Mouse (Mus musculus) hindbrain, embryonic 16.5 days (tissue): ENCODE results near the gene Hmgb1. TPM values are rescaled to one million over a fixed set of nuclear protein-coding genes. Genes with fewer than 3 reads are reported as not detected.

Experiments used
- ATAC-seq: fragments of 200-750 bp; cut with Nextera tagmentation; 2 replicates; pipeline ENCODE4 v1.8.0; 2017; ENCODE audit warnings: moderate TSS enrichment, moderate library complexity
- H3K27ac ChIP-seq: fragments of 300-500 bp; sonication (generic); 2 replicates; pipeline ENCODE4 v1.5.1; 2014; ENCODE audit warnings: low read depth, mild to moderate bottlenecking, control low read depth, low read length, moderate library complexity
- H3K27me3 ChIP-seq: fragments of 300-500 bp; sonication (generic); replicated peaks from 2 replicates; pipeline ENCODE4 v1.6.1; 2014; ENCODE audit warnings: low read length; ENCODE audit not compliant: control insufficient read depth, insufficient read depth
- H3K36me3 ChIP-seq: fragments of 300-500 bp; sonication (generic); 2 replicates; pipeline ENCODE4 v1.6.1; 2014; ENCODE audit warnings: mild to moderate bottlenecking, low read length, moderate library complexity, mixed read lengths; ENCODE audit not compliant: control insufficient read depth, insufficient read depth
- H3K4me1 ChIP-seq: fragments of 300-500 bp; sonication (generic); 2 replicates; pipeline ENCODE4 v1.6.1; 2014; ENCODE audit warnings: low read depth, low read length; ENCODE audit not compliant: control insufficient read depth, insufficient read depth
- H3K4me2 ChIP-seq: fragments of 300-500 bp; sonication (generic); 2 replicates; pipeline ENCODE4 v1.6.1; 2014; ENCODE audit warnings: mild to moderate bottlenecking, low read length, control low read depth, moderate library complexity
- H3K4me3 ChIP-seq: fragments of 300-500 bp; sonication (generic); 2 replicates; pipeline ENCODE4 v1.5.1; 2014; ENCODE audit warnings: mild to moderate bottlenecking, low read length, control low read depth, moderate library complexity
- H3K9ac ChIP-seq: fragments of 300-500 bp; sonication (generic); 2 replicates; pipeline ENCODE4 v1.6.1; 2014; ENCODE audit warnings: low read depth, mild to moderate bottlenecking, control low read depth, low read length, moderate library complexity
- H3K9me3 ChIP-seq: fragments of 300-500 bp; sonication (generic); 2 replicates; pipeline ENCODE4 v1.6.1; 2014; ENCODE audit warnings: mild to moderate bottlenecking, low read length, moderate library complexity; ENCODE audit not compliant: control insufficient read depth
- WGBS: fragments of 180-500 bp; shearing (Covaris S2); extraction: QIAGEN DNeasy Blood & Tissue Kit; methylation state at CpG from one replicate; pipeline ENCODE4 v1.1.7; 2014; 5-methylcytosine and 5-hydroxymethylcytosine counted together
- polyA plus RNA-seq: library from polyadenylated mRNA; unstranded; fragments of >200 nt; fragmentation: Nextera tagmentation; extraction: Ambion mirVana; gene quantifications from 2 replicates; pipeline ENCODE4 v1.2.1, GENCODE M21; 2015

The Hmgb1 gene
- polyA plus RNA-seq, 1 experiment from 2014 or later: 634 TPM

DNA sequence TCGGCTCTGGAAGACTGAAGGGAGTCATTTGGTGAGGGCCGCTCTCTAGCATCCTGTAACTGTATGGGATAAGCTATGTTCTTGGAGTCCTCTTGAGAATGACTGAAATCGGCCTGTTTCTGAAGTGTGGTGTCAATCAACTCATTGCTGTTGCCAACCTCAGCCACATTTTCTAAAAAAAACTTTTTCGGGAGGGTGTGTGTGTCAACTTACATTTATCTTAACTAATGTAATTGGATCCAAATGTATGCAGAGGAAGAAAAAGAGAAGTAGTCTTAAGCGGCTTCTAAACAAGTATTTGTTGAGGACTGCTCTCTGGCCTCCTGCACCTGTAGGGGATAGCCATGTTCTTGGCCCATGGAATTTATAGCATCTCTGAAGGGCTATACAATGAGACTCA is 6.2 kb downstream of the Hmgb1 start:
- Histone ChIP-seq H3K4me1 (peaks cover 2% of the 10 kb centered on the region; the same call in 1 of the 2 replicates), H3K27ac (no peak overlapping the region), H3K4me3 (no peak overlapping the region), H3K4me2 (no peak overlapping the region), H3K36me3 (no peaks in the 10 kb centered on the region), H3K27me3 (no peaks in the 10 kb centered on the region), H3K9me3 (no peaks in the 10 kb centered on the region), H3K9ac (no peak overlapping the region)
- WGBS: 88% methylated on average over 5 of the region's 5 CpGs
- no peak for ATAC-seq

- Histone ChIP-seq H3K4me3 (no peak overlapping the region), H3K9me3 (no peaks in the 10 kb centered on the region), H3K27ac (no peak overlapping the region), H3K36me3 (no peaks in the 10 kb centered on the region), H3K4me1 (no peaks in the 10 kb centered on the region), H3K4me2 (no peak overlapping the region), H3K27me3 (no peaks in the 10 kb centered on the region), H3K9ac (no peak overlapping the region)
- ATAC-seq: no peak
- WGBS: 93% methylated on average over 6 of the region's 6 CpGs
Observed at GRCm38 (mm10) chr5:149175736-149176135, 8.6 kb downstream of the Hmgb1 start.

GRCm38 (mm10) chr5:149174527-149174926 is 9.8 kb downstream of the Hmgb1 start:
- 92% methylated on average over 7 of the region's 7 CpGs for WGBS
- no peak overlapping the region for H3K4me3 ChIP-seq
- no peaks in the 10 kb centered on the region for H3K9me3 ChIP-seq
- no peak overlapping the region for H3K4me2 ChIP-seq
- H3K9ac ChIP-seq: no peak overlapping the region
- H3K36me3 ChIP-seq: no peaks in the 10 kb centered on the region
- H3K27me3 ChIP-seq: no peaks in the 10 kb centered on the region
- H3K4me1 ChIP-seq: no peaks in the 10 kb centered on the region
- ATAC-seq: no peak
- H3K27ac ChIP-seq: no peak overlapping the region

DNA sequence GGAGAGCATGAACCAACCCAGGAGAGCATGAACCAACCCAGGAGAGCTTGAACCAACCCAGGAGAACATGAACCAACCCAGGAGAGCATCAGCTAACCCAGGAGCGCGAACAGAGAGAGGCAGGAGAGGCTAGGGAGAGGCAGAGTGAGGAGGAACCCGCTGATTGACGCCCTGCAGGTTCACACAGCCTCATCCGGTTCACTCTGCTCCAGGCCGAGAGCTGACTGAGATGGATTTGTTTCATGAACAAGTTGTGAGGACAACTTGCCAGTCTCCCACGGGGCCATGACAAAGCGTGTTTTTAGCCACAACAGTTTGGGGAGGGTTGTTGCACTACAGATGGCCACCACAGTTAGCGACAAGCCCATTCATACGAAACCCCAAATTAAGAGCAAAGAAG is 12.0 kb downstream of the Hmgb1 start:
- no peaks in the 10 kb centered on the region for H3K27me3 ChIP-seq
- no peak overlapping the region for H3K9ac ChIP-seq
- no peaks in the 10 kb centered on the region for H3K9me3 ChIP-seq
- H3K4me2 ChIP-seq: no peak overlapping the region
- H3K36me3 ChIP-seq: no peaks in the 10 kb centered on the region
- no peak overlapping the region for H3K27ac ChIP-seq
- no peak for ATAC-seq
- H3K4me3 ChIP-seq: no peak overlapping the region
- no peaks in the 10 kb centered on the region for H3K4me1 ChIP-seq
- 82% methylated on average over 10 of the region's 10 CpGs for WGBS

DNA sequence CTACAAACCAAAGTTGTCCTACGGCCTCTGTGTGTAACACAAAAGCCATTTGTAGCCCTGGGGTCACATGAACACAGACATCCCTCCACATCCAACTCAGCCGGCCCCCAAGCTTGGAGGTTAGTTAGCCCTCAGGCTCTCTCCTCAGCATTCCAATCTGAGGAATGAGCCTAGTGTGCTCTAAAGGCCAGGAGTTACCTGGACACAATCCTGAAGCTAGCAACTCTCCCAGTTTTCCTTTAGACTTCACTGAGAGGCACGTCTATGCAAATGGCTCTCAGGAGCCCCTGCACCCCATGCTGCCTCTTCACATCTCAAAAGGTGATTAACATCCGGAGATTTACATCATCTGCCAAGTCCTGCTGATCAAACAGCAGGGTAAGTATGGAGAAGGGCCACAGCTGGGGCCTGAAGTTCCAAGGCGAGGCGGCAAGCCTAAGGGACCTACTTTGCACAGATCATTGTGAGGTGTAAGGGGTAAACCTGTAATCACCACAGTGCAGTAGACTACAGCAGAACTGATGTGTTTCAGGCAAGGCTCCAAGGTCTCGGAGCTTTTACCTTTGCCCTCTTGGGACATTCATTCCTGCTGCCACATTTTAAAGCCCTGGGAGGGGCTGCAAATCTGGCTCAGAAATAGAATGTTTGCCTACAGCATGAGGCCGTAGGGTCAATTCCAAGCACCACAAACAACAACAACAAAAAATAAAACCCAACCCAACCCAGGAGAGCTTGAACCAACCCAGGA is 13.3 kb downstream of the Hmgb1 start:
- 53% methylated on average over 8 of the region's 8 CpGs for WGBS
- Histone ChIP-seq H3K36me3 (no peaks in the 10 kb centered on the region), H3K9me3 (no peaks in the 10 kb centered on the region)

GRCm38 (mm10) chr5:149168816-149169215 is 15.5 kb downstream of the Hmgb1 start:
- WGBS: 61% methylated on average over 9 of the region's 9 CpGs

More for the DNA sequence above, 13.3 kb downstream of the Hmgb1 start:
- Histone ChIP-seq H3K4me3 (no peak overlapping the region), H3K4me2 (no peak overlapping the region), H3K4me1 (no peaks in the 10 kb centered on the region), H3K9ac (no peak overlapping the region), H3K27ac (no peak overlapping the region), H3K27me3 (no peaks in the 10 kb centered on the region)
- ATAC-seq: no peak

DNA sequence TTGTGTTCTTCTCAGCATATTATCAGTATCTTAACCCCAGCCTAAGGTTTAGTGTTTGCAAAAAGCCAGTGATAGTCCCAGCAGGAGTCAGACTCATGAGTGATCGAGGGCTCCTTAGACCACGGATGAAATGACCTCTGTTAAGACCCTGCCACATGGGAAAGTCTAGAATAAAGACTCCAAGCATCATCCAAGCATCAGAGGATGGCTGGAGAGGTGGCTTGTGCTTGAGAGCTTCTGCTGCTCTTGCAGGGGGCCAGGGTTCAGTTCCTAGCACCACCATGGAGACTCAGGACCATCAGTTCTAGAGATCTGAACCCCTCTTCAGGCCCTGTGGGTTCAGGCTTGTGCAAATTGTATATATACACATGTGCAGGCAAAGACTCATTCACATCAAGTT is 16.2 kb downstream of the Hmgb1 start:
- no peak overlapping the region for H3K9ac ChIP-seq
- no peak overlapping the region for H3K4me2 ChIP-seq
- 89% methylated on average over 2 of the region's 2 CpGs for WGBS
- H3K4me1 ChIP-seq: no peaks in the 10 kb centered on the region
- H3K27me3 ChIP-seq: no peaks in the 10 kb centered on the region
- ATAC-seq: no peak
- no peak overlapping the region for H3K4me3 ChIP-seq
- no peaks in the 10 kb centered on the region for H3K36me3 ChIP-seq
- no peaks in the 10 kb centered on the region for H3K9me3 ChIP-seq
- no peak overlapping the region for H3K27ac ChIP-seq

More at GRCm38 (mm10) chr5:149168816-149169215, 15.5 kb downstream of the Hmgb1 start:
- Histone ChIP-seq H3K27ac (no peak overlapping the region), H3K9ac (no peak overlapping the region), H3K4me2 (no peak overlapping the region), H3K9me3 (no peaks in the 10 kb centered on the region), H3K4me3 (no peak overlapping the region), H3K36me3 (no peaks in the 10 kb centered on the region), H3K27me3 (no peaks in the 10 kb centered on the region), H3K4me1 (no peaks in the 10 kb centered on the region)
- no peak for ATAC-seq

DNA sequence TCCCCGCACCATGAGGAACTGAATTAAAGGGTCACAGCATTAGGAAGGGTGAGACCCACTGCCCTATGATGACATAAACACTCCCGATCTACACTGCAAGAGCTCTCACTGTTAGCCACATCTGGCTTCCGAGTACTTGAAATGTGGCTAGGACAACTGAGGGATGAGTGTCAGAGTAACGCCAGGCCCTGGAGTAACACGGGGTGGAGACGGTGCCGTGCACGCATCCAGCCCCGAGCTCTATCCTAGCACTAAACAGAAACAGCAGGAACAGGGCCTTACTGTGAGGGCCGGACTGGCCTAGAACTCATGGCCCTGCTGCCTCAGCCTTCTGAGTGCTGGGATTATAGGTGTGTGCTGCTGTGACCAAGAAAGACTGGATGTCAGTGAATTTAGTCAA is 18.3 kb downstream of the Hmgb1 start:
- no peak overlapping the region for H3K9ac ChIP-seq
- no peaks in the 10 kb centered on the region for H3K27me3 ChIP-seq
- no peaks in the 10 kb centered on the region for H3K4me1 ChIP-seq
- 92% methylated on average over 10 of the region's 10 CpGs for WGBS
- no peak overlapping the region for H3K4me3 ChIP-seq
- H3K27ac ChIP-seq: no peak overlapping the region
- H3K9me3 ChIP-seq: no peaks in the 10 kb centered on the region
- no peak overlapping the region for H3K4me2 ChIP-seq
- ATAC-seq: no peak
- no peaks in the 10 kb centered on the region for H3K36me3 ChIP-seq

DNA sequence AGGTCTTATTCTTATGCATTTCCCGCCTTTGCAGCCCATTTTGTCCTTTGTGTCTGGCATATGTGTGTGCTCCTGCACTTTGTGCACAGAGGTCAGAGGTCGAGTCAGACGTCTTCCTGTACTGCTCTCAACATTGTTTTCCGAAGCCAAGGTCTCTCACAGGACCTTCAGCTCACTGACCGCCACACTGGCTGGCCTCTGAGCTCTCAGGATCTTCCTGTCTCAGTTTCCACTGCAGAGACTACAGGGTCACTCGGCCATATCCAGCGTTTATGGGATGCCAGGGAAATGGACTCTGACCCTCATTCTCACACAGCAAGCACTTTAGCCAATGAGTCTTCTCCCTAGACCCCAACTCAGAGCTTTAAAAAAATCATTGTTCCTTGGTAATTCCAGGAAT is 19.4 kb downstream of the Hmgb1 start:
- H3K9ac ChIP-seq: no peak overlapping the region
- H3K4me2 ChIP-seq: no peak overlapping the region
- H3K27ac ChIP-seq: no peak overlapping the region
- WGBS: 40% methylated on average over 7 of the region's 7 CpGs
- H3K36me3 ChIP-seq: no peaks in the 10 kb centered on the region
- no peak for ATAC-seq
- no peaks in the 10 kb centered on the region for H3K9me3 ChIP-seq
- no peaks in the 10 kb centered on the region for H3K27me3 ChIP-seq
- no peak overlapping the region for H3K4me3 ChIP-seq
- no peaks in the 10 kb centered on the region for H3K4me1 ChIP-seq
